Mouse (Mus musculus): ENCODE measurements at regions not wholly inside any gene's neighbourhood (a gene's known extent, or its start where the extent isn't known, plus 50 kb on each side); places are given as distances from the start of the nearest gene placed in this dataset.

GRCm38 (mm10) chr16:9439891-9440290, 555.5 kb downstream of the Grin2a start:
- Histone ChIP-seq H3ac (ENCODE audit: control insufficient read depth, insufficient read length, low read depth) (no peak overlapping the region), H3K36me3 (ENCODE audit: control insufficient read depth, insufficient read depth) (no peaks in the 10 kb centered on the region), H3K79me2 (ENCODE audit: control insufficient read depth, insufficient read depth) (no peaks in the 10 kb centered on the region), H3K4me3 (ENCODE audit: insufficient read depth, poor library complexity, severe bottlenecking) (no peak overlapping the region), H3K27me3 (ENCODE audit: control insufficient read depth, insufficient read depth, insufficient read length) (no peaks in the 10 kb centered on the region), H3K79me3 (ENCODE audit: low read depth) (no peaks in the 10 kb centered on the region)
- TF ChIP-seq CEBPB (IDR thresholded peaks at IDR 0.05; ENCODE audit: low read depth) (no peak), MYOG (IDR thresholded peaks at IDR 0.05; ENCODE audit: control insufficient read depth, extremely low read depth, insufficient read length) (no peak), USF1 (IDR thresholded peaks at IDR 0.05; ENCODE audit: low read depth) (no peak), FOSL1 (IDR thresholded peaks at IDR 0.05; ENCODE audit: insufficient read depth, low read length, poor library complexity, severe bottlenecking) (no peak)

DNA sequence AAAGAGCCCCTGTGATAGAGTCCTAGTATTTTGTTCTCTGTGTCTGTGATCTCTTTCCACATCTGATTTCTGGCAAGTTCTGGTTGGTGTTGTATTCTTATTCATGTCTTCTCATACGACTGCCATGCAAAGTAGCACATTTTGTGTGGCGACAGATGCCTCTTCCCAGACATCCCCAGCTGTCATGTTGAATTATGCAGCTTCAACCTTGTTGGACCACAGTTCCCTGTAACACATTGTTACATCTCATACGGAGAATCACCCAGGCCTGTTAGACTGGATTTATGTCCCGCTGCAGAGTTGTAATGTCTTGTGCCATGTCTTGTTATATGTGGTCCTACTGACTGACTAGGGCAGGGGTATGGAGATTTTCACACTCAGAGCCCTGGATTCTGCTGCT, 543.3 kb downstream of the Grin2a start:
- TF ChIP-seq USF1 (IDR thresholded peaks at IDR 0.05; ENCODE audit: low read depth) (no peak), MAX (IDR thresholded peaks at IDR 0.05) (no peak), CTCF (IDR thresholded peaks at IDR 0.05; ENCODE audit: control insufficient read depth, insufficient read depth, insufficient read length) (no peak), MYOD1 (IDR thresholded peaks at IDR 0.05; ENCODE audit: control insufficient read depth, insufficient read length, low read depth) (no peak), CEBPB (IDR thresholded peaks at IDR 0.05; ENCODE audit: low read depth) (no peak), MYOG (IDR thresholded peaks at IDR 0.05; ENCODE audit: control insufficient read depth, extremely low read depth, insufficient read length) (no peak), FOSL1 (IDR thresholded peaks at IDR 0.05; ENCODE audit: insufficient read depth, low read length, poor library complexity, severe bottlenecking) (no peak)
- Histone ChIP-seq H3K4me3 (ENCODE audit: insufficient read depth, poor library complexity, severe bottlenecking) (no peak overlapping the region), H3K79me3 (ENCODE audit: low read depth) (no peaks in the 10 kb centered on the region), H3ac (ENCODE audit: control insufficient read depth, insufficient read length, low read depth) (no peak overlapping the region), H3K79me2 (ENCODE audit: control insufficient read depth, insufficient read depth) (no peaks in the 10 kb centered on the region), H3K36me3 (ENCODE audit: control insufficient read depth, insufficient read depth) (no peaks in the 10 kb centered on the region), H3K27me3 (ENCODE audit: control insufficient read depth, insufficient read depth, insufficient read length) (no peaks in the 10 kb centered on the region)

GRCm38 (mm10) chr16:9457574-9457973, 537.8 kb downstream of the Grin2a start:
- Histone ChIP-seq H3K79me2 (ENCODE audit: control insufficient read depth, insufficient read depth) (no peaks in the 10 kb centered on the region), H3ac (ENCODE audit: control insufficient read depth, insufficient read length, low read depth) (no peak overlapping the region), H3K27me3 (ENCODE audit: control insufficient read depth, insufficient read depth, insufficient read length) (no peaks in the 10 kb centered on the region), H3K79me3 (ENCODE audit: low read depth) (no peaks in the 10 kb centered on the region), H3K4me3 (ENCODE audit: insufficient read depth, poor library complexity, severe bottlenecking) (no peak overlapping the region), H3K36me3 (ENCODE audit: control insufficient read depth, insufficient read depth) (no peaks in the 10 kb centered on the region)
- TF ChIP-seq FOSL1 (IDR thresholded peaks at IDR 0.05; ENCODE audit: insufficient read depth, low read length, poor library complexity, severe bottlenecking): no peak
- no peak for TF ChIP-seq MYOD1 (IDR thresholded peaks at IDR 0.05; ENCODE audit: control insufficient read depth, insufficient read length, low read depth)
- no peak for TF ChIP-seq MAX (IDR thresholded peaks at IDR 0.05)
- TF ChIP-seq USF1 (IDR thresholded peaks at IDR 0.05; ENCODE audit: low read depth): no peak
- no peak for TF ChIP-seq CEBPB (IDR thresholded peaks at IDR 0.05; ENCODE audit: low read depth)
- TF ChIP-seq CTCF (IDR thresholded peaks at IDR 0.05; ENCODE audit: control insufficient read depth, insufficient read depth, insufficient read length): no peak
- TF ChIP-seq MYOG (IDR thresholded peaks at IDR 0.05; ENCODE audit: control insufficient read depth, extremely low read depth, insufficient read length): no peak

DNA sequence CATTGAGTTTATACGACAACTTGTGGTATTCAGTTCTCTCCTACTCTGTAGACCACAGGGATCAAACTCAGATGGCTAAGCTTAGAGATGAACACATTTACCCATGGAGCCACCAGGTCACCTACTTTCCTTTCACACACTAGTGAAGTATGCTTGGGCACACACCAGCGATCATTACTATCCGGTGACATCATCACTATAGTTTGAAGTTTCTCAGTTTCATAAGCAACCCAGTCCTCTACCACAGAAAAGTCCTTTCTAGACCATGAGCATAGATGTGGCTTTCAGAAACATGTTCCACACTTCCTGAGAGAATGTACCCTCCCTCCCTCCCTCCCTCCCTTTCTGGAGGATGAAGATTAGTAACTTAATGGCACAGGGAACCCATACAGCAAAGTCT, 532.9 kb downstream of the Grin2a start:
- Histone ChIP-seq H3K4me3 (ENCODE audit: insufficient read depth, poor library complexity, severe bottlenecking) (no peak overlapping the region), H3K36me3 (ENCODE audit: control insufficient read depth, insufficient read depth) (no peaks in the 10 kb centered on the region), H3K79me3 (ENCODE audit: low read depth) (no peaks in the 10 kb centered on the region), H3K27me3 (ENCODE audit: control insufficient read depth, insufficient read depth, insufficient read length) (no peaks in the 10 kb centered on the region), H3K79me2 (ENCODE audit: control insufficient read depth, insufficient read depth) (no peaks in the 10 kb centered on the region), H3ac (ENCODE audit: control insufficient read depth, insufficient read length, low read depth) (no peak overlapping the region)
- TF ChIP-seq MAX (IDR thresholded peaks at IDR 0.05) (no peak), MYOG (IDR thresholded peaks at IDR 0.05; ENCODE audit: control insufficient read depth, extremely low read depth, insufficient read length) (no peak), MYOD1 (IDR thresholded peaks at IDR 0.05; ENCODE audit: control insufficient read depth, insufficient read length, low read depth) (no peak), USF1 (IDR thresholded peaks at IDR 0.05; ENCODE audit: low read depth) (no peak), CTCF (IDR thresholded peaks at IDR 0.05; ENCODE audit: control insufficient read depth, insufficient read depth, insufficient read length) (no peak), FOSL1 (IDR thresholded peaks at IDR 0.05; ENCODE audit: insufficient read depth, low read length, poor library complexity, severe bottlenecking) (no peak), CEBPB (IDR thresholded peaks at IDR 0.05; ENCODE audit: low read depth) (no peak)

DNA sequence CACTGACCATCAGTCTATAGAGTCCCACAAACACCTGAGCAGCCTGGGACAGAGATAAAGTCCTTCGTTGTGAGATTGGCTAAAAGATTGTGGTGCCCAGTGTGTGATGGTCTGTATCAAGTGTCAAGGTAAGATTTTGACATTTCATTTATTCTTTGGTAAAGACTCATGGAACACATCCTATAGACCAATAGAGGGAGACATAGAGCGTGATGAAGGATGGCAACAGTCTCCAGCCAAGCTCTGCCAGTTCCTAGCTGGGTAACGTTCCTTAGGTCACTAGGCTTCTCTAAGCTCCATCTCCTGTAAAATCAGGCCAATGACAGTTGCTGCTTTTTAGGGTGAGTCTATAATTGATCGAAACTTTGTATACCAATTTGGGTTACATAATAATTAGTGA, 526.0 kb downstream of the Grin2a start:
- Histone ChIP-seq H3K4me3 (ENCODE audit: insufficient read depth, poor library complexity, severe bottlenecking) (no peak overlapping the region), H3K79me2 (ENCODE audit: control insufficient read depth, insufficient read depth) (no peaks in the 10 kb centered on the region), H3K27me3 (ENCODE audit: control insufficient read depth, insufficient read depth, insufficient read length) (no peaks in the 10 kb centered on the region), H3K79me3 (ENCODE audit: low read depth) (no peaks in the 10 kb centered on the region), H3K36me3 (ENCODE audit: control insufficient read depth, insufficient read depth) (no peaks in the 10 kb centered on the region), H3ac (ENCODE audit: control insufficient read depth, insufficient read length, low read depth) (no peak overlapping the region)
- TF ChIP-seq CTCF (IDR thresholded peaks at IDR 0.05; ENCODE audit: control insufficient read depth, insufficient read depth, insufficient read length): no peak
- TF ChIP-seq USF1 (IDR thresholded peaks at IDR 0.05; ENCODE audit: low read depth): no peak

- no peaks in the 10 kb centered on the region for H3K27me3 ChIP-seq (ENCODE audit: control insufficient read depth, insufficient read depth, insufficient read length)
- H3K79me3 ChIP-seq (ENCODE audit: low read depth): no peaks in the 10 kb centered on the region
- TF ChIP-seq MAX (IDR thresholded peaks at IDR 0.05): no peak
- no peak for TF ChIP-seq CEBPB (IDR thresholded peaks at IDR 0.05; ENCODE audit: low read depth)
- no peak for TF ChIP-seq MYOD1 (IDR thresholded peaks at IDR 0.05; ENCODE audit: control insufficient read depth, insufficient read length, low read depth)
- no peak for TF ChIP-seq CTCF (IDR thresholded peaks at IDR 0.05; ENCODE audit: control insufficient read depth, insufficient read depth, insufficient read length)
- TF ChIP-seq FOSL1 (IDR thresholded peaks at IDR 0.05; ENCODE audit: insufficient read depth, low read length, poor library complexity, severe bottlenecking): no peak
- TF ChIP-seq USF1 (IDR thresholded peaks at IDR 0.05; ENCODE audit: low read depth): no peak
- TF ChIP-seq MYOG (IDR thresholded peaks at IDR 0.05; ENCODE audit: control insufficient read depth, extremely low read depth, insufficient read length): no peak
- H3K79me2 ChIP-seq (ENCODE audit: control insufficient read depth, insufficient read depth): no peaks in the 10 kb centered on the region
- H3K4me3 ChIP-seq (ENCODE audit: insufficient read depth, poor library complexity, severe bottlenecking): no peak overlapping the region
- no peak overlapping the region for H3ac ChIP-seq (ENCODE audit: control insufficient read depth, insufficient read length, low read depth)
- no peaks in the 10 kb centered on the region for H3K36me3 ChIP-seq (ENCODE audit: control insufficient read depth, insufficient read depth)
Observed at GRCm38 (mm10) chr16:9485291-9485690, 510.1 kb downstream of the Grin2a start.

Data from C2C12 (cell line).